Mouse (Mus musculus): ENCODE measurements around the gene Vnn3.

Vnn3 gene

DNA sequence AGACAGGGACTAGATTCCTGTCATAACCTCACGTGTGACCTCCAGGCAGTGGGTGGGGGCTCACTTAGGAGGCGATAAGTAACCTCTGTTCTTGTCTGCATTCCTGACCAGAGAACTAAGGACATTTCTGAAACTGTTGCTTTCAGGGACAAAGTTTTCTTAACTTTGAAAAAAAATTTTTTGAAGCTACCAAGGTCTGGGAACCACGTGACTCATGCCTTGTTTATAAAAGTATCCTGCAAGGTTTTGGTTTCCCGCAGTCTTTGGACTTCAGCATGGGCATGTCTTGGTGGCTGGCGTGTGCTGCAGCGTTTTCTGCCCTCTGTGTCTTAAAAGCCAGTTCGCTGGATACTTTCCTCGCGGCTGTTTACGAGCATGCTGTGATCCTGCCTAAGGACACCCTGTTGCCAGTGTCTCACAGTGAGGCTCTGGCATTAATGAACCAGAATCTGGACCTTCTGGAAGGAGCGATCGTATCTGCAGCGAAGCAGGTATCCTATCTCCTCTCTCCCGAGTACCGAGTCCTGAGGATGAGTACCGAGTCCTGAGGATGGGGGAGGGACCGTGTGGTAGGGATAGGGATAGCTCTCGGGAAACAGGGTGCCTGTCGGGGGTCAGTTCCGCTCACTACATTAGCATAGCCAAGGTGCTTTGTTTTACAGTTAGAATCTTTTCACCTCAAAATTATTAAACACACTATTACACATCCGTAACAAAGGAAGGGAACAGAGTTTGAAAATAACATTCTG is 43.5 kb downstream of the Vnn3 start, which contains the start of gene Vnn1:
Gene Vnn1 (plus strand): TSS at position 88 of the 749 bp plus-strand sequence.
- DNase-seq: peak; percentile 67 to 78

- peak; percentile 49 to 58 for DNase-seq
Observed at GRCm38 (mm10) chr10:23895376-23895775, 44.1 kb downstream of the Vnn3 start.

DNA sequence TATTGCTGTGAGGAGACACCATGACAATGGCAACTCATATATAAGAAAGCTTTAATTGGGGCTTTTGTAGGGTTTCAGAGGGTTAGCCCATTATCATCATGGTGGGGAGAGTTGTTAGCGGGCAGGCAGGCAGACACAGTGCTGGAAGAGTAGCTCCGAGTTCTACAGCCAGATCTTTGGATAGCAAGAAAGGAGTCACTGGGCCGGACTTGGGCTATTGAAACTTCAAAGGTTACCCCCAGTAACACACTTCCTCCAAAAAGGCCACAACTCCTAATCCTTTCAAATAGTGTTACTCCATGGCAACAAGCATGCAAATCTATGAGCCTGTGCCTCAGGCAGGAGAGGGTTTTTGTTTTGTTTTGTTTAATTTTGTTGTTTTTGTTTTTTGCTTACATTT is 49.9 kb downstream of the Vnn3 start:
- no peak for DNase-seq

GRCm38 (mm10) chr10:23905661-23906060 is 54.4 kb downstream of the Vnn3 start:
- DNase-seq: peak in 1 of 2 experiments; percentile 56

Data from kidney, postnatal 36 days (tissue).